Mouse (Mus musculus): ENCODE measurements around the gene Arid1b. TPM values are rescaled to one million over a fixed set of nuclear protein-coding genes. Genes with fewer than 3 reads are reported as not detected.

Gene Arid1b
- total and polyA plus RNA-seq, 3 experiments, result 11.6 to 49.1 (median 32.4) TPM

DNA sequence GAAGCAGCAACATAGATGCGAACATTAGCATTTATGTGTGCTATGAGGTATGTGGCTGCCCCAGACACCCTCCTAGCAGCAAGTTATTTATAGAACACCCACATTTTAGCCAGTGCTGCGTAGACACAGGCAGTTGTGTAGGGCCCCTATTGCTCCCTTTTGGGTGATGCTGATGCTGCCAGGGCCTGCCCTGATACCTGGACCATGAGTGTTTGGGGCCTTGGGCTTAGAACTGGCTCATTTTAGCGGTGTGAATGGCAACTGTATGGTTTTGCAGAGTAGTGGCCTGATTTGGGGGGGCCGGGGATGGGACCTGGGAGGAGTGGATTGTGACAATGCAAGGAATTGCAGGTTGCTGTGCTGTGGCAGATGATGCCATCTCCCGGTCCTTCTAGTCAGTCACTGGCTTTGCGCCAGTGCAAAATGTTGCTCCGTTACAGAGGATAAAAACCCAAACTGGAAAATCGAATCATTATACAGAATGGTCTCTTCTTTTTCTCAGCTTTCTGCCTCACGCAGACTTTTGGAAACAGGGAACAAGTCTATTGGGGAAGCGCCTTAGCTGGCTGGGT lies 8.9 kb downstream of the Arid1b start:
- ATAC-seq (ENCODE audit: extremely low read depth, insufficient number of reproducible peaks, low FRiP score, poor library complexity, severe bottlenecking) (no peak), DNase-seq (ENCODE audit: low spot score) (no peak)
- Histone ChIP-seq H3K4me1 (ENCODE audit: insufficient read depth, low read depth, low read length) (peaks cover 32% of the 10 kb centered on the region), H3K9me3 (replicated peaks) (no peaks in the 10 kb centered on the region), H3K36me3 (replicated peaks) (peaks cover 39% of the 10 kb centered on the region), H3K27me3 (ENCODE audit: insufficient read depth, low read length) (no peaks in the 10 kb centered on the region), H3K4me3 (ENCODE audit: low read depth, low read length) (no peak overlapping the region)
- TF ChIP-seq GATA1 (IDR thresholded peaks at IDR 0.05; ENCODE audit: borderline replicate concordance, low read length), result no peak
- no peak for TF ChIP-seq TAL1 (conservative IDR thresholded peaks at IDR 0.05; ENCODE audit: low read depth, low read length)
- TF ChIP-seq CTCF (IDR thresholded peaks at IDR 0.05; ENCODE audit: low read depth, low read length), result no peak
- no peak for TF ChIP-seq GATA2 (IDR thresholded peaks at IDR 0.05; ENCODE audit: borderline replicate concordance, low read depth, low read length)
- no peak for TF ChIP-seq POLR2AphosphoS5 (IDR thresholded peaks at IDR 0.05; ENCODE audit: insufficient replicate concordance, low read depth, low read length)

DNA sequence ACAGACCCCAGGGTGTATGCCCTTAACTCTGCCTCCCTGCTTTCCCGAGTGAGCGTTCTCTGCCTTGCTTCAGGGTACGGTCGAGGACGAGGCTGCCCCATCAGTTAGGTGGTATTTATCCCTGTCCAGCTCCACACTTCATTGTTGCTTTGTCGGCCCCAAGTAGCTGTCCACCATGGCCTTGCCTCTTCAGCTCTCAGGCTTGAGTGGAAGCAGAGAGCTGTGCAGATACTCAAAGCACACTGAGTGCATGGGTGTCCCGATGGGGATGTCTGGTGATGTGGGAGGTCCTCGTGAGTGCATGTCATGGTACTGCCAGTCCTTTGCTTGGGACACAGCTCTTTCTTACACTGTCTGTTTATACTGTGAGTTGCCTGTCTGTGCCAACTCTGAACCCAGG lies 10.1 kb downstream of the Arid1b start:
- no peak overlapping the region for H3K4me3 ChIP-seq (ENCODE audit: low read depth, low read length)
- ATAC-seq (ENCODE audit: extremely low read depth, insufficient number of reproducible peaks, low FRiP score, poor library complexity, severe bottlenecking), result no peak

DNA sequence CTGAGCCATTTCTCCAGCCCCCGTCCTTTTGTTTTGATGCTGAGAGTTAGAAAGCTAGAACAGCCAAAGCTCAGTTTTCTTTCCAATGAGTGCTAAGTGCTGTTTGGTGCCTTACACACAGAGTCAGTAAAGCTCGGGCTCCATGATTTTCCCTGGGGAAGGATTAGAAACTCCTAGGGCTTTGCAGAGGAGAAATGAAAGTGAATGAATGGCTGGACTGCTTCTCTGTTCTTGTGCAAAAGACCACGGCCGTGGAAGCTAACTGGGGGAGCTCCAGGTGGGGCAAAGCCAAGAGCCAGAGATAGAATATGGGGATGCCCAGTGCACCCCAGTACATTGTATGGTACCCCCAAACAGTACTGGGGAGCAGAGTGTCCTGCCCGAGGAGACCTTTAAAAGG lies 10.6 kb downstream of the Arid1b start:
- Histone ChIP-seq H3K4me1 (ENCODE audit: insufficient read depth, low read depth, low read length) (peaks cover 37% of the 10 kb centered on the region), H3K4me3 (ENCODE audit: low read depth, low read length) (no peak overlapping the region), H3K27me3 (ENCODE audit: insufficient read depth, low read length) (no peaks in the 10 kb centered on the region), H3K9me3 (replicated peaks) (no peaks in the 10 kb centered on the region), H3K36me3 (replicated peaks) (peaks cover 54% of the 10 kb centered on the region)
- no peak for DNase-seq (ENCODE audit: low spot score)
- TF ChIP-seq GATA2 (IDR thresholded peaks at IDR 0.05; ENCODE audit: borderline replicate concordance, low read depth, low read length) (no peak), CTCF (IDR thresholded peaks at IDR 0.05; ENCODE audit: low read depth, low read length) (no peak), TAL1 (conservative IDR thresholded peaks at IDR 0.05; ENCODE audit: low read depth, low read length) (no peak), POLR2AphosphoS5 (IDR thresholded peaks at IDR 0.05; ENCODE audit: insufficient replicate concordance, low read depth, low read length) (no peak), GATA1 (IDR thresholded peaks at IDR 0.05; ENCODE audit: borderline replicate concordance, low read length) (no peak)
- no peak for ATAC-seq (ENCODE audit: extremely low read depth, insufficient number of reproducible peaks, low FRiP score, poor library complexity, severe bottlenecking)

More for the DNA sequence above, 10.1 kb downstream of the Arid1b start:
- TF ChIP-seq GATA2 (IDR thresholded peaks at IDR 0.05; ENCODE audit: borderline replicate concordance, low read depth, low read length), result no peak
- TF ChIP-seq TAL1 (conservative IDR thresholded peaks at IDR 0.05; ENCODE audit: low read depth, low read length), result no peak
- TF ChIP-seq GATA1 (IDR thresholded peaks at IDR 0.05; ENCODE audit: borderline replicate concordance, low read length), result no peak
- TF ChIP-seq POLR2AphosphoS5 (IDR thresholded peaks at IDR 0.05; ENCODE audit: insufficient replicate concordance, low read depth, low read length), result no peak
- no peak for TF ChIP-seq CTCF (IDR thresholded peaks at IDR 0.05; ENCODE audit: low read depth, low read length)
- peaks cover 50% of the 10 kb centered on the region for H3K36me3 ChIP-seq (replicated peaks)
- DNase-seq (ENCODE audit: low spot score), result no peak
- no peaks in the 10 kb centered on the region for H3K27me3 ChIP-seq (ENCODE audit: insufficient read depth, low read length)
- no peaks in the 10 kb centered on the region for H3K9me3 ChIP-seq (replicated peaks)
- peaks cover 34% of the 10 kb centered on the region for H3K4me1 ChIP-seq (ENCODE audit: insufficient read depth, low read depth, low read length)

DNA sequence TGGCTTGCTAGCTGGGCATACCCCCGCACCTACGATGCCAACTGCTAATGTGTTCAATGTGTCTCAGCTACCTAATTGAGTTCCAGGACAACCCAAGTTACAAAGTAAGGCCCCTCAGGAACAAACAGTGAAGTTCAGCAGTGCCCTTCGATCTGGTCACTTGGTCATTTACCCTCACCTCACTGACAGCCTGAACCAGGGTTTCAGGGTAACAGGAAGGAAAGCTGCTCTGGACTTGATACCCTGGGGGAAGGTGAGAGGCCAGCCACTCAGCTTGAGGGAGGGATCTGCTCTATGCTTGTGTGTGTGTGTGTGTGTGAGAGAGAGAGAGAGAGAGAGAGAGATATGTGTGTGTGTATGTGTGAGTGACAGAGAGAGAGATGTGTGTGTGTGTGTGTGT lies 11.2 kb downstream of the Arid1b start:
- H3K9me3 ChIP-seq (replicated peaks), result no peaks in the 10 kb centered on the region
- ATAC-seq (ENCODE audit: extremely low read depth, insufficient number of reproducible peaks, low FRiP score, poor library complexity, severe bottlenecking) (no peak), DNase-seq (ENCODE audit: low spot score) (no peak)
- H3K4me1 ChIP-seq (ENCODE audit: insufficient read depth, low read depth, low read length), result peaks cover 35% of the 10 kb centered on the region
- H3K36me3 ChIP-seq (replicated peaks), result peaks cover 52% of the 10 kb centered on the region
- no peaks in the 10 kb centered on the region for H3K27me3 ChIP-seq (ENCODE audit: insufficient read depth, low read length)
- no peak for TF ChIP-seq GATA2 (IDR thresholded peaks at IDR 0.05; ENCODE audit: borderline replicate concordance, low read depth, low read length)
- no peak for TF ChIP-seq CTCF (IDR thresholded peaks at IDR 0.05; ENCODE audit: low read depth, low read length)
- no peak for TF ChIP-seq TAL1 (conservative IDR thresholded peaks at IDR 0.05; ENCODE audit: low read depth, low read length)
- TF ChIP-seq POLR2AphosphoS5 (IDR thresholded peaks at IDR 0.05; ENCODE audit: insufficient replicate concordance, low read depth, low read length), result no peak
- TF ChIP-seq GATA1 (IDR thresholded peaks at IDR 0.05; ENCODE audit: borderline replicate concordance, low read length), result no peak
- H3K4me3 ChIP-seq (ENCODE audit: low read depth, low read length), result no peak overlapping the region

DNA sequence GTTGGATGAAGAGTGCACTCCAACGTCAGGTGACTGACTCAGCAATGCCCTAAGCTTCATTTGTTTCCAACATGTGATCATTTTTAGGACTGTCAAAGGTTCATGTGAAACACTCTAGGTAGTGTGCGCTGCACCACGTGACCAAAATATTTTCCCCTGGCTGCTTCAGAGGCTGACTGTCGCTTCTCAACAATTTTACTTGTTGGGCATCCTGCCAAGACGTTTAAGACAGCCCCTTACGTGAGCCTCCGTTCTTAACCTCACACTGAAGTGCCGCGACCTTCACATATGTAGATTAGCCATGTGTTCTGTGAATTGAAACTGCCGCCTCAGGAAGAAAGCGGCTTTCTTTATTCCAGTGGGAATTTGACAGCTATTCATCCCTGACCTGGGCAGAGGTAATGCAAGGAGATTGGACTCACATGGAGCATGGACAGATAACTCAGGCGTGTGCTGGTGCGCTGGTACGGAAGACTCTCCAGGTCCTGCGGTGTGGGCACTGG lies 13.1 kb downstream of the Arid1b start:
- TF ChIP-seq POLR2AphosphoS5 (IDR thresholded peaks at IDR 0.05; ENCODE audit: insufficient replicate concordance, low read depth, low read length) (no peak), GATA2 (IDR thresholded peaks at IDR 0.05; ENCODE audit: borderline replicate concordance, low read depth, low read length) (no peak), CTCF (IDR thresholded peaks at IDR 0.05; ENCODE audit: low read depth, low read length) (no peak), TAL1 (conservative IDR thresholded peaks at IDR 0.05; ENCODE audit: low read depth, low read length) (no peak)
- ATAC-seq (ENCODE audit: extremely low read depth, insufficient number of reproducible peaks, low FRiP score, poor library complexity, severe bottlenecking) (no peak), DNase-seq (ENCODE audit: low spot score) (no peak)
- Histone ChIP-seq H3K9me3 (replicated peaks) (no peaks in the 10 kb centered on the region), H3K27me3 (ENCODE audit: insufficient read depth, low read length) (no peaks in the 10 kb centered on the region), H3K4me1 (ENCODE audit: insufficient read depth, low read depth, low read length) (peaks cover 43% of the 10 kb centered on the region), H3K4me3 (ENCODE audit: low read depth, low read length) (no peak overlapping the region), H3K36me3 (replicated peaks) (peaks cover 42% of the 10 kb centered on the region)

DNA sequence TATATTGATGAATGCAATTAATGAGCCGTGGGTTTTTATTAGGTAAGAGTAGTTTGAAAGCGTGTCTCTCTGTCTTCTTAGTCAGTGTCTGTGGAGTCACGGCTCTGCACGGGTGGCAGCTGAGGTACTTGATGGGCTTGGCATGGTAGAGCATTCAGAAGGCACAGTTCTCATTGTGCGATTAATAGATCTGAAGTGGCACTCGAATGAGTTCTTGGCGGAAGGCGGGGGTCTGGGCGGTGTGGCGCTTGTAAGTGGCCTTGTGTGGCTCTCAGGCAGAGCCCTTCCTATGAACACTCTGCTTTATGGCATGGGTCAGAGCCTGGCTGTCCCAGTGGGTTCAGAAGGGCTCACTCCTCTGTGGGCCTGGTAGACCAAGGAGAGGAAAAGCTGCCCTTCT lies 14.1 kb downstream of the Arid1b start:
- DNase-seq (ENCODE audit: low spot score) (no peak), ATAC-seq (ENCODE audit: extremely low read depth, insufficient number of reproducible peaks, low FRiP score, poor library complexity, severe bottlenecking) (no peak)
- H3K27me3 ChIP-seq (ENCODE audit: insufficient read depth, low read length), result no peaks in the 10 kb centered on the region
- no peaks in the 10 kb centered on the region for H3K9me3 ChIP-seq (replicated peaks)
- H3K36me3 ChIP-seq (replicated peaks), result peaks cover 44% of the 10 kb centered on the region
- TF ChIP-seq TAL1 (conservative IDR thresholded peaks at IDR 0.05; ENCODE audit: low read depth, low read length), result no peak
- TF ChIP-seq GATA1 (IDR thresholded peaks at IDR 0.05; ENCODE audit: borderline replicate concordance, low read length), result no peak
- TF ChIP-seq GATA2 (IDR thresholded peaks at IDR 0.05; ENCODE audit: borderline replicate concordance, low read depth, low read length), result no peak
- TF ChIP-seq CTCF (IDR thresholded peaks at IDR 0.05; ENCODE audit: low read depth, low read length), result no peak
- TF ChIP-seq POLR2AphosphoS5 (IDR thresholded peaks at IDR 0.05; ENCODE audit: insufficient replicate concordance, low read depth, low read length), result no peak
- H3K4me1 ChIP-seq (ENCODE audit: insufficient read depth, low read depth, low read length), result peaks cover 43% of the 10 kb centered on the region
- H3K4me3 ChIP-seq (ENCODE audit: low read depth, low read length), result no peak overlapping the region
